10 mouse cellular contexts compared by ENCODE assay signal in genomic region chr19:3743362-3743761, GRCm38 (mm10). TPM values are rescaled to one million over a fixed set of nuclear protein-coding genes. Genes with fewer than 3 reads are reported as not detected.
DNase-seq lines count a peak whose midpoint lies in the region; ATAC-seq and TF ChIP-seq lines count a peak whose summit lies in the region.
"Had no signal": no experiment of that assay in that cellular context is flagged by ENCODE, and none has a peak within 500 bp of the region (broad histone marks: within the 10 kb centered on the region; RNA-seq: fewer than 3 reads in every experiment).

No protein-coding gene starts in this region.

- H3K27me3 ChIP-seq in kidney, postnatal 0 days (ENCODE audit: insufficient read depth, low read length) = no peaks in the 10 kb centered on the region
- no peaks in the 10 kb centered on the region for H3K27me3 ChIP-seq in forebrain, embryonic 12.5 days
- no peaks in the 10 kb centered on the region for H3K27me3 ChIP-seq in hindbrain, embryonic 15.5 days
- H3K27me3 ChIP-seq in midbrain, postnatal 0 days (ENCODE audit: insufficient read depth, low read length) = no peaks in the 10 kb centered on the region

- no peaks in the 10 kb centered on the region; the same call in 1 of the 2 replicates for H3K9me3 ChIP-seq in kidney, postnatal 0 days (replicated peaks; ENCODE audit: low read length)
- 0 out of 2 replicates have a peak, but pooled peaks cover 4% of the 10 kb centered on the region for H3K9me3 ChIP-seq in forebrain, embryonic 12.5 days
- no peaks in the 10 kb centered on the region for H3K9me3 ChIP-seq in hindbrain, embryonic 15.5 days
- no peaks in the 10 kb centered on the region for H3K9me3 ChIP-seq in midbrain, postnatal 0 days (ENCODE audit: low read length)

- ATAC-seq in kidney, postnatal 0 days (replicated peaks; ENCODE audit: low FRiP score, low read depth) = no peak
- ATAC-seq in forebrain, embryonic 12.5 days (ENCODE audit: low FRiP score) = no peak
- peak; percentile 58; the same call in 1 of the 2 replicates for ATAC-seq in hindbrain, embryonic 15.5 days (ENCODE audit: low FRiP score, low read depth)
- no peak; the same call in 1 of the 2 replicates for ATAC-seq in midbrain, postnatal 0 days (ENCODE audit: low FRiP score)

- DNase-seq in kidney, postnatal 0 days (ENCODE audit: low spot score) = no peak
- DNase-seq in kidney, adult 18-20 months = no peak
- peak; percentile 5 for DNase-seq in midbrain, postnatal 0 days (ENCODE audit: low spot score)
- DNase-seq in urinary bladder, postnatal 10 days (ENCODE audit: low spot score) = no peak
- no peak for DNase-seq in liver
- no peak for DNase-seq in left cerebral cortex, adult 11 months (ENCODE audit: low spot score)
- DNase-seq: right cerebral cortex, postnatal 14 days had no signal

- no peak for TF ChIP-seq CTCF in kidney, postnatal 0 days (IDR thresholded peaks at IDR 0.05; ENCODE audit: low read depth)
- no peak for TF ChIP-seq CTCF in midbrain, postnatal 0 days (IDR thresholded peaks at IDR 0.05)

- H3K36me3 ChIP-seq in kidney, postnatal 0 days (ENCODE audit: insufficient read depth, low read length) = no peaks in the 10 kb centered on the region
- H3K36me3 ChIP-seq in forebrain, embryonic 12.5 days (replicated peaks) = no peaks in the 10 kb centered on the region
- H3K36me3 ChIP-seq in hindbrain, embryonic 15.5 days = no peaks in the 10 kb centered on the region
- H3K36me3 ChIP-seq in midbrain, postnatal 0 days (ENCODE audit: insufficient read depth, low read length) = no peaks in the 10 kb centered on the region
- H3K36me3 ChIP-seq: heart, embryonic 10.5 days had no signal

- no peak overlapping the region for H3K27ac ChIP-seq in kidney, postnatal 0 days
- H3K27ac ChIP-seq in forebrain, embryonic 12.5 days = no peak overlapping the region
- peak overlapping the region; percentile 95 for H3K27ac ChIP-seq in hindbrain, embryonic 15.5 days (replicated peaks)
- H3K27ac ChIP-seq in midbrain, postnatal 0 days (ENCODE audit: low read depth, low read length) = peak overlapping the region; percentile 85; the same call in 1 of the 2 replicates

- H3K4me3 ChIP-seq in kidney, postnatal 0 days (replicated peaks; ENCODE audit: low read depth, low read length) = no peak overlapping the region
- H3K4me3 ChIP-seq in forebrain, embryonic 12.5 days (replicated peaks) = 0 out of 2 replicates have a peak overlapping the region, but pooled peaks have one; percentile 13
- peak overlapping the region; percentile 51 for H3K4me3 ChIP-seq in hindbrain, embryonic 15.5 days
- H3K4me3 ChIP-seq in midbrain, postnatal 0 days (ENCODE audit: low read depth, low read length) = peak overlapping the region; percentile 47

- no peaks in the 10 kb centered on the region for H3K4me1 ChIP-seq in kidney, postnatal 0 days (replicated peaks; ENCODE audit: insufficient read depth, low read length)
- peaks cover 18% of the 10 kb centered on the region for H3K4me1 ChIP-seq in forebrain, embryonic 12.5 days
- H3K4me1 ChIP-seq in hindbrain, embryonic 15.5 days (replicated peaks) = peaks cover 11% of the 10 kb centered on the region
- H3K4me1 ChIP-seq in midbrain, postnatal 0 days (ENCODE audit: insufficient read depth, low read length) = no peaks in the 10 kb centered on the region
- H3K4me1 ChIP-seq: heart, embryonic 10.5 days had no signal

- H3K9ac ChIP-seq in kidney, postnatal 0 days (ENCODE audit: low read depth, low read length) = no peak overlapping the region
- no peak overlapping the region for H3K9ac ChIP-seq in forebrain, embryonic 12.5 days
- H3K9ac ChIP-seq in hindbrain, embryonic 15.5 days = peak overlapping the region; percentile 66; the same call in 1 of the 2 replicates
- peak overlapping the region; percentile 54; the same call in 1 of the 2 replicates for H3K9ac ChIP-seq in midbrain, postnatal 0 days (replicated peaks; ENCODE audit: low read length, poor library complexity, severe bottlenecking)

- WGBS in kidney, postnatal 0 days = 82% methylated on average over 7 of the region's 7 CpGs
- 84% methylated on average over 7 of the region's 7 CpGs for WGBS in forebrain, embryonic 12.5 days
- WGBS in hindbrain, embryonic 15.5 days = 69% methylated on average over 7 of the region's 7 CpGs
- 58% methylated on average over 7 of the region's 7 CpGs for WGBS in midbrain, postnatal 0 days

- H3K4me2 ChIP-seq in kidney, postnatal 0 days (ENCODE audit: low read length) = 0 out of 2 replicates have a peak overlapping the region, but pooled peaks have one; percentile 64
- H3K4me2 ChIP-seq in forebrain, embryonic 12.5 days = peak overlapping the region; percentile 66
- H3K4me2 ChIP-seq in hindbrain, embryonic 15.5 days = peak overlapping the region; percentile 68
- H3K4me2 ChIP-seq in midbrain, postnatal 0 days (ENCODE audit: low read depth, low read length, poor library complexity, severe bottlenecking) = peak overlapping the region; percentile 70

RNA-seq across cellular contexts. Expression of gene Kmt5b, which starts 23.9 kb away (rescaled TPM):
- polyA plus RNA-seq in kidney, postnatal 0 days (2015; fragmentation: Nextera tagmentation; extraction: Ambion mirVana) = 19.5 and 20.0 TPM in 2 replicates
- polyA plus RNA-seq in forebrain, embryonic 12.5 days (2016; fragmentation: Nextera tagmentation; extraction: Ambion mirVana) = 58.0 and 60.6 TPM in 2 replicates
- 44.9 and 49.3 TPM in 2 replicates for polyA plus RNA-seq in hindbrain, embryonic 15.5 days (2015; fragmentation: Nextera tagmentation; extraction: Ambion mirVana)
- 64.0 and 98.6 TPM in 2 replicates for total RNA-seq in midbrain, postnatal 0 days (2014; rRNA removed)
- 35.6 and 41.4 TPM in 2 replicates for polyA plus RNA-seq in midbrain, postnatal 0 days (2015; fragmentation: Nextera tagmentation; extraction: Ambion mirVana)

RNA-seq across cellular contexts. Expression of gene 1810055G02Rik, which starts 35.3 kb away (rescaled TPM):
- polyA plus RNA-seq in kidney, postnatal 0 days (2015; fragmentation: Nextera tagmentation; extraction: Ambion mirVana) = 27.3 and 29.1 TPM in 2 replicates
- polyA plus RNA-seq in forebrain, embryonic 12.5 days (2016; fragmentation: Nextera tagmentation; extraction: Ambion mirVana) = 35.1 and 40.2 TPM in 2 replicates
- polyA plus RNA-seq in hindbrain, embryonic 15.5 days (2015; fragmentation: Nextera tagmentation; extraction: Ambion mirVana) = 39.3 and 41.4 TPM in 2 replicates
- total RNA-seq in midbrain, postnatal 0 days (2014; rRNA removed) = 31.8 and 33.3 TPM in 2 replicates
- polyA plus RNA-seq in midbrain, postnatal 0 days (2015; fragmentation: Nextera tagmentation; extraction: Ambion mirVana) = 29.4 and 36.1 TPM in 2 replicates

RNA-seq across cellular contexts. Expression of gene Lrp5, which starts 57.0 kb away (rescaled TPM):
- 3.3 and 3.5 TPM in 2 replicates for polyA plus RNA-seq in kidney, postnatal 0 days (2015; fragmentation: Nextera tagmentation; extraction: Ambion mirVana)
- polyA plus RNA-seq in forebrain, embryonic 12.5 days (2016; fragmentation: Nextera tagmentation; extraction: Ambion mirVana) = 2.9 and 3.2 TPM in 2 replicates
- polyA plus RNA-seq in hindbrain, embryonic 15.5 days (2015; fragmentation: Nextera tagmentation; extraction: Ambion mirVana) = 1.4 TPM in 2 replicates
- 9.9 and 15.0 TPM in 2 replicates for total RNA-seq in midbrain, postnatal 0 days (2014; rRNA removed)
- polyA plus RNA-seq in midbrain, postnatal 0 days (2015; fragmentation: Nextera tagmentation; extraction: Ambion mirVana) = 0.58 and 0.74 TPM in 2 replicates

Comparison
In these comparisons a context has a peak if more than half of its experiments do, and no peak if none do; other contexts are left out.
1. H3K27ac ChIP-seq: peak in hindbrain, embryonic 15.5 days (single experiment) and midbrain, postnatal 0 days (single experiment); none in kidney, postnatal 0 days (single experiment) and forebrain, embryonic 12.5 days (single experiment).
2. H3K9ac ChIP-seq: peak in hindbrain, embryonic 15.5 days (single experiment) and midbrain, postnatal 0 days (single experiment); none in kidney, postnatal 0 days (single experiment) and forebrain, embryonic 12.5 days (single experiment).
3. Peak in every context shown above with its lines, with median percentiles within 50 percentile points of each other: H3K4me2 ChIP-seq.